Mouse (Mus musculus) embryo, embryonic 11.5 days (tissue): ENCODE measurements at regions not wholly inside any gene's neighbourhood (a gene's known extent, or its start where the extent isn't known, plus 50 kb on each side); places are given as distances from the start of the nearest gene placed in this dataset.

Experiments used
- DNase-seq: peaks from one replicate; pipeline ENCODE4 v3.0.0-alpha.2; 2012; ENCODE audit warnings: low read depth, low spot score

DNA sequence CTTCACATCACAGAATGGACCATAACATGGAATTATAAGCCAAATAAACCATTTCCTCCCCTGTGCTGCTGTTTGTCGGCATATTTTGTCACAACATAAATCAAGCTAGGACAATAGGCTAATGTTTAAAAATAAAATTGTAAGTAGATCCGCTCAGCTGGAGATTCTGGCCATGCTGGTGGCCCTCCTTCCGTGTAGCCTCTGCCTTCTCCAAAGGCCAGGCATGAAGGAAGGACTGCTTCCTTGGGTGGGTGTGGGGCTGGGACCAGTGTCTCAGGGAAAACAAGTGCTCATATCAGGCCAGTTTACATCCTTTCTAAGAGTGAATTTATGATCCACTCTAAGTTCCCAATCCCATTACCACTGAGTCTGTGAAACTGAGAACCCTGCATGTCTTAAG lies 206.3 kb upstream of the Ppp2r2d start:
- no peak for DNase-seq

DNA sequence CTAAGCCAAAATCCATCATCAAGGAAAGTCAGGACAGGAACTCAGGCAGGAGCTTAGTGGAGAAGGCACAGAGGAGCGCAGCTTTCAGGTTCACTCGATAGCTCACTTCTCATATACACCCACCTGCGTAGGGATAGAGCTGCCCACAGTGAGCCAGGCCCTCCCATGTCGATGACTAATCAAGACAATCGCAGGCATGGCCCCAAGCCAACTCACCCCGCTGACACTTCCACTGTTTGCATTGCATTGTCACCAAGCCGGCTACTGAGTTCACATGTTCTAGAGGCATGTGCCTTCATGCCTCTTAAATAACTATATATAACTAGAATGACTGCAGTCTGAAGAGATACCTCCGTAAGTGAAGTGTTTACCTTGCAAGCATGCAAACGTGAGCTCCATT lies 219.8 kb upstream of the Ppp2r2d start:
- DNase-seq = no peak

DNA sequence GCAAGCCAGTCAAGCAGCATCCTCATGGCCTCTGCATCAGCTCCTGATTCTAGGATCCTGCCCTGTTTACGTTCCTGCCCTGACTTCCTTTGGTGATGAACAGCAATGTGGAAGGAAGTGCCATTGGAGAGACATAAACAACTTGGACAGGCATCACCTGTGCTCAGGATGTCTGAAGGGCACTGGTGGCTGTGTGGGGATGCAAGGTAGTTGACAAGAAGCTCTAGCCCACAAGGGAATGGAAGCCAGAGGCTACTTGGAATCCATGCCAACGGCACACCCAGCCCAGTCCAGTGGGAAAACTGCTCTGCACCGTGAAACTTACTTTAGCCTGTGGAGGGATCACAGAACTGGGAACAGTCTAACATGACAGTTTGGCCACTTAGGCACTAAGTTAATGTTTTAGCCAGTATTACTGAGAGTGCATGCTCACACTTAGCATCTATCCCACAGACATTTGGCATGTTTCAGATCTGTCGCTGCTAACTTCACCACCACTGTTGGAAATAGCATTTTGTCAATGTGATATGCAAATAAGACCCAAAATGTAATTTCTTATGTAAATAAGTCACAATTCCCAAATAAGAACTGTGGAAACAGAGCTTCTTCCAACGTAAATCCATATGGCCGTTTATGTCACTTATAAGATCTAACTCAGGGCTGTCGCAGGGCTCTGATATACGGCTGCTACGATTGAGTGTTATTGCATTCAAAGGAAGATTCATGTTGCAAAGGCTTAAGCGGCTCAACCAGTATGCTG lies 223.5 kb upstream of the Tcerg1l start:
- DNase-seq = no peak

DNA sequence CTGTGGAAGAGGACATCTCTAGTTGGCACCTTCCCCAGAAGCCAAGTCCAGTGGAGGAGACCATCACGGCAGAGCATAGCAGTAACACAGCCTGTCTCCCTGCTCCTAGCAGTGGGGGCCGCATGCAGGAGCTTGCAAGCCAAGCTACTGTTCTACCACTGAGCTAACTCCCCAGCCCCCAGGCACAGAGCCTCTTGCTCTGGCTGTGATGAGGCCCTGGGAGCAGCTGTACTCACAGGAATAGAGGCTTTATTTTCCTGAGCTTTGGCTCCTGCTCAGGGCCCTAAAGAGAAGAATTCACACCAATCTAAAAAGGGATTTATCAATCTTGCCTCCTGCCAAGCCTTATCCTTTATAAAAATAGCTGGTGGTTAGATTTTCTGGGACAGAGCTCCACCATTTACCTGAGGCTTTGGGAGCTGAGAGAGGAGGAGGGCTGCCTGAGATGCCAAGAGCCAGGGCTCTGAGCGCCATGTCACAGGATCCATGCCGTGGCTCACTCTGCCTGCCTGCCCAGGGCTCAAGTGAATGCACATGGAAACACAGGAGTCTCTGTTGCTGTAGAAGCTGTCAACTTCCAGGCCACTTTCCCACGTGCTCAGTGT lies 222.7 kb upstream of the Tcerg1l start:
- no peak for DNase-seq

DNA sequence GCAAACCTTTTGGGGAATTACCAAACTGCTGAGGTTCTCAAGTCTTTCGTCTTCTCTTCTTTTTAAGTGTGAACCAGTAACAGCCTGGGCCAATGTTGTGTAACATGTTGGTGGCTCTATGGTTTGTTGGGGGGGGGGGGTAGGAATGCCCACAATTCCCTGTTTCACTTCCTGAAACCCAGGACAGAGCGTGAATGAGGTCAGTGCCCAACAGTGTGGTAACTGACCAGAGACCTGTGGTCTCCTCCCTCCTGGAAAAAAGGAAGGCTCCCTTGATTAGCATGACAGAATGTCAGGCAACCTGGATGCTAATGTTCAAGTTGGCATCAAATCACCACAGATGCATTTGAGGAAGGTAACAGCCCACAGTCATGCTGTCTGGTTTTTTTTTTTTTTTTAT lies 218.9 kb upstream of the Tcerg1l start:
- DNase-seq = no peak

DNA sequence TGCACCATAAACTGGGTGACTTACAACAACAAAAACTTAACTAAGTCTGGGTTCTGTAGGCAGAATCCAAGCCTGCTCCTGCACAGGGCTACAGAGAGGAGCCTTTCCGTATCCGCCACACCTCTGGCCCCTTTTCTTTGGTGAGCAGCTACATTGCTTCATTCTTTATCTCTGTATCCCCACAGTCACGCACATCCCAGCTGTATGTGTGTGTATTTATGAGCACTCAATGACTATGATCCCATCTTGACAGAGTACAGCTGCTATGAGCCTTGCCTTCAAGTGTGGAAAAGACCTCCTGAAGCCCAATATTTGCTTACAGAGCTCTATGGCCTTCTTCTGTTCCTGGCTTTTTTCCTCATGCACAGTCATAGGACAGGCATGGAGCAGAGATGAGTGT lies 212.1 kb upstream of the Tcerg1l start:
- no peak for DNase-seq

DNA sequence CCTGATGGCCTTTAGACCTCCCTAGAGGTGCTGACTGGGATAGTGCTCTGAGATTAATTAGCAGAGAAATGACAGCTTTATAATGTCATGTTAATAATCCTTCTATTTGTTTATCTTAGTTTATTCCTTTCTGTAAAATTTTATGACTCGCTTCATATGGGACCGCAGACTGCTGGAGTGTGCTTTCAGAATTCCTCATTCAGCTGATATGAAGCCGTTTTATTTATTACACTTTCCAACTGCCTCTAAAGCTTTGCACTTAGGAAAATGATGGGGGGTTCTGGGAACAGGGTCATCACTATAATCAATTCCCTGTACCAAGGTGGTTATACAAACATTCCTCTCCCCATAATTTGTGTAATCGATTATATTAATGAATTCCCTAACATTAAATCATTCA lies 211.6 kb upstream of the Tcerg1l start:
- DNase-seq = no peak

DNA sequence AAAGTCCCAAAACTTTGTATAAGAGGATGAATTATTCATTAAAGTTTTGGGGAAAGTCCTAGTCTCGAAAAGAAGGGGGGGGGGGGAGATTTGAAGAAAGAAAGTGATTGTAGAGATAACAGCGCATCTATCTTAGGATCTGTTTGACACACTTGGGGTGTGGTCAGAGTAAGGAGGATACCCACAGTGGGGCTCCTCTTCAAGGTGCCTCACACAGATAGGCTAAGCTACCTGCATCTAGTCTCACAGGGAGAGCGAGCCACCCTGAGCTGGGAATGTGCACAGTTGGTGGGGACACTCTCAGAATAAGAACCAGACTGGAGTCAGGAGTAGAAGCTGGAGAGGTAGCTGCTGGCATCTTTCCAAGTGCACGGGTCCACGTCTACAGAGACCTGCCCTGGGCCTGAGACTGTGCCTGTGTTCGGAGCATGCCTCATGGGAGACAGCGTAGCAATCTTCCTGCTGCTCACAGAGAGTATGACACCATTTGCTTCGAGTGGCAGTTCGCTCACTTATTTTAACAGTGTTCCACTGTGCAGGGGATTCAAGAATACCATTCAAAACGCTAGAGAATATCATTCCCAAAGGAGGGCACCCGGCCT lies 208.9 kb upstream of the Tcerg1l start:
- no peak for DNase-seq

DNA sequence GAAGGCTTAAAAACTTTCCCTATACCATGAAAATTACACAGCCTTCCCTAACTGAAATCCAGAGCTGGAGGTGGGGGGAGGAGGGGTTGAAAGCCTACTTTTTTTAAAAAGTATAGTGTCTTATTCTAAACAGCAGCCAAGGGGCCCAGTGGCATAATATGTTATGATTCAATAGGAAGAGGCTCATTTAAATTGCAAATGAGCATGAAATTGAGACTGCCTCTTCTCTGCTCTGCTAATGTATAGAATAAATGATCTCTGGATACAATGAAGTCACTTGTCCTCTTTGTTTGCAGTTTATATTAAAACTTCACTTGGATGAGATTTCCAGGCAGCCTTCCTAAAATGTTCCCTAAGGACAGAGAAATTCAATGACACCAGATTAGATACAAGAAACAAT lies 208.4 kb upstream of the Tcerg1l start:
- DNase-seq = no peak

DNA sequence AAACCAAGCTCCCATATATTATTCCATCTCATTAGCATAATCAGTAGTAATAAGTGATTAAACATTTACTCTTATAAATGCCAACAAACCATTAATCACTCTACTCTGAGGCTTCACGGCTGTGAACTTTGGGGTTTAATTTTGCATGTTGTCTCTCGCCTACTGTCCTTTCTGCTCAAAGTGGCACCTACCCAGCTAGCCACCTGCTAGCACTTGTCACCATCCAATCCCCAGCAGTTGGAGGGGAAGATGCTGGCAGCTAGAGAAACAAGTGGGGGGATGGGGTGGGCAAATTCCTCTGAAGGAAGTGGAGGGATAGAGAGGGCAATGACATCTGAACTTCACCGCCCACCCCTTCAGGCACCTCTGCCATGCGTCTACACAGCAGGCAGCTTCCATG lies 204.2 kb upstream of the Tcerg1l start:
- DNase-seq = no peak

DNA sequence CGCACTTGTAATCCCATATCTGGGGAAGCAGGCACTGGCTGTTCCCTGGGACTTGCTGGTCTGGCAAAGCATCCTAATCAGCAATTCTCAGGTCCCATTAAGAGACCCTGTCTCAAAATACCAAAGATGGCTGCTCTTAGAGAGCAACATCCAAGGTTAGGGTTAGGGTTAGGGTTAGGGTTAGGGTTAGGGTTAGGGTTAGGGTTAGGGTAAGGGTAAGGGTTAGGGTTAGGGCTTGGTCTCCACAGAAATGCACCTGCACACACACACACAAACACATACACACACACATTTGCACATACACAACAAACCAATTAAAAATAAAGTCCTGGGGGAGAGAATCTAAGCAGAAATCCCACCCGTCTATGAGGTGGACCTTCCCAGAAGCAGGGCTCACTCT lies 195.8 kb upstream of the Tcerg1l start:
- no peak for DNase-seq

DNA sequence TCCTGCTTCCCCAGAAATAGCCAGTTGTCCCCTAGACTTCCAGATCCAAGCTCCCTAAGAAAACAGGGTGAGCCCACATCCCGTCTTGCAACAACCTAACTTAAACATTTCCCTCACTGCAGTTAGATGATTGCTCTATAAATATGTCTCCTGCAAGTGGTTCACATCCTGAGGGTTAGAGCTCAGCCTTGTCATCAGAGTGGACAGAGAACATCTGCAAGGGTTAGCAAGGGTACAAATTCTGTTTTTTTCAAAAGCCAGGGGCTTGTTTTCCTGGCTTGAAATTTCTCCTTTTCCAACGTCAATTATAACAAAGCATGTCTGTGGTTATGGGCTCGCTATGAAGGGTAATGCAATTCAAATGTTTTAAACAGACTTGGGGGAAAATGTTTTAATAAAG lies 169.8 kb upstream of the Tcerg1l start:
- DNase-seq = no peak

DNA sequence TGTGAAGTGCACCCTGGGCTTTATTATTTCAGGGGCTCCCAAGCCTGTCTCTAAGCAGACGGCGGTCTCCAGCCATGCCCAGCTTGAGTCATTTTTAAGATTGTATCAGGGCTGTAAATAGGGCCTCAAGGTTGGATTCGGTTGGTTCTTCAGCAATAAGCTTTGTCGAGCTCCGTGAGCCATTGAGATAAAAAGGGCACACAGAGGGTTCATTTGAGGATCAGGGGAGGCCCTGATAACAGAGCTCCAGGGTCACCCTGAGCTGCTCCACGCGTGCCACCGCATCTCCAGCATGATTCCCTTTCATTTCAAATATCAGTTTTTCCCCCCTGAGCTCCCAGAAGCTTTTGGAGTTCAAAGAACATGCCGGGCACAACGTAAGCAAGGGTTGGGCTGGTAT lies 154.1 kb upstream of the Tcerg1l start:
- no peak for DNase-seq

DNA sequence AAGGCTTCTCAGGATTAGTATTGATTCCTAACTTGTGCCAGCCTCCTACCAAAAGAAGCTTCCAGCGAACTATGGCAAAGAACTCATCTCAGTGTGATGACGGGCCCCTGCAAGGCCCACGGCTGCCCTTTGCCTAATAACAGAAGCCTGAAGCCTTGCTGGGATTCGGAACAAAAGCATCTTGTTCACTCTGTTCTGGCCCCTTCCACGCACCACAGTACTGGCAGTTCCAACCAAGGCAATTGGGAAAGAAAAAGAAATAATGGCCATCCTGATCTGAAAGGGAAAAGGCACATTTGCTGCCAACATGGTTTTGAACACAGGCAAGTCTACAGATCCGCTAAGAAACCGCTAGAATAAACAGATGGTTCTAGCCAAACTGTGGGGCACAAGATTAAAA lies 150.4 kb upstream of the Tcerg1l start:
- no peak for DNase-seq

DNA sequence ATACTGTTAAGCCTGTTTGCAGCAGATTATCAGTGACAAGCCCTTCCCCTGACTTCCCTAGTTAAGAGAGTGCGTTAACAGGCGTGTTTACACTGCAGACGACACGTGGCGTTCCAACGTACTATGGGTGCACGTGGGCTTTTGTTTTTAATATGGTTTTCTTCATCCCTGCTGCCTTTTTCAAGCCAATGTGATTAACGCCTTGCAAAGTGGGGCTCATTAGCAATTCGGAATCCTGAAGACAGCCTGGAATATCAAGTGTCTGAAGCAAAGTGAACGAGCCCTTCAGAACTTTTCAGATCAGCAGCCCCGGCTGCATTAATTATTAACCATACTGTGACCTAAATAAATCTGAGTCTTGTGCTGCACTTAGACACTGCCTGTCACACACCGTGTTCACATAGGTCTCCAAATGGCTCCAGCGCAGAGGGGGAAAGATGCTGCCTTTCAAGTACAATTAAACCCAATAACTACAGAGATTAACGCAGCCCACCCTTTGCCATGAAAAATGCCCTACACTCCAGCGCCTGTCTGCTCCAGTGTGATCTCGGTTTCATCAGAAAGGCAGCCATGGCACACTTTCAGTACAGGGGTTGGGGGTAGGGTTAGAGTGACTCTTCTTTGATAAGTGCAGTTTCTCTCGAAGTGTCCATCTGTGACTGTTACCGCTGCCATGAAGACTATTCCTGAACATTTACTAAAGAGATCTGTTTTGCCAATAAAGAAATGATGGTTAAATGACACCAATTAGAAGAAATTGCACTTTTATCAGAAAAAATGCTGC lies 140.7 kb upstream of the Tcerg1l start:
- no peak for DNase-seq

DNA sequence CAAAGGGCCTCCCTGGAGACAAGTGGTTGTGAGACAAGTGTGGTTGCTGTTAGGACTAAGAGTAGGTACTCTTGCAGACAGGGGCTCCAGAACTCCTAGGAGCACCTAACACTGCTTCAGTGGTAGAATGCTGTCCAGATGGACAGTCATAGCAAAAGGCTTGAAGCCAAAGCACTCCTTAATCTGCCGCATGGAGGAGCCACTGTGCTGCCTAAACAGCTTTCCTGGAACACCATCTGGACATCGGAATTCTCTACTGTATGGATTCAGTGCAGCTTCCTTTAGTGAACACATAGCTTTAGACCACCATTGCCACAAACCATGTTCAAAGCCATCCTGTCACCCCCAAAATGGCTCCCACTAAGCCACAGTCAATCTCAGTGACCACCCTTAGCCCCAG lies 128.6 kb upstream of the Tcerg1l start:
- DNase-seq = no peak

DNA sequence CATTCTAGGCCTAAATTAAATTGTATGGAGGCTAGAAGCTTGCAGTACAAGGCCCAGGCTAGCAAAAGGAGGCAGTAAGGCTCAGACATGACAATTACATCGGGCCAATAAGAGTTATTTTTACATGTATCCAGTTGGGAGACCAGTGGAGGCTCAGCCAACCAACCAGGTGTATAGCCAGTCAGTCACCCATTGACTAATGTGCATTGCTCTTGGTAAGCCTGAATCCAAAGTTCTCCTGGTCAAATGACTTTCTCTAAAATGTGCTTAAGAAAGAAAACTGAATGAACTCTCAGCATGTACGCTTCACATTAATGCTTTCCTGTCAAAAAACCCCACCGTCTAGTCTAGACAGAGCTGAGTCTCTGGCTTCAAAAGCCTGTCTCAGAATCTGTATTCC lies 127.4 kb upstream of the Tcerg1l start:
- no peak for DNase-seq

DNA sequence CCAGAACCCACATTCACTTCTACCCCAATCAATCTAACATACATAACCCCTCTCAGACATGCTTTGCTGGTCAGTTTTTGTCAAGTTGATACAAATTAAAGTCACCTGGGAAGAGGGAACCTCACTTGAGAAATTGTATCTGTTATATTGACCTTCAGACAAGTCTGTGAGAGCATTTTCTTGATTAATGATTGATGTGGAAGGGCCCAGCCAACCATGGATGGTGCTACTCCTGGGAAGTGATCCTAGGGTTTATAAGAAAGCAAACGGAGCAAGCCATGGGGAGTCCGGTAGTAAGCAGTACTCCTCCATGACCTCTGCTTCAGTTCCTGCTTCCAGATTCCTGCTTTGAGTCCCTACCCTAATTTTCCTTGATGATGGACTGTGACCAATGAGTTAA lies 116.6 kb upstream of the Tcerg1l start:
- no peak for DNase-seq

DNA sequence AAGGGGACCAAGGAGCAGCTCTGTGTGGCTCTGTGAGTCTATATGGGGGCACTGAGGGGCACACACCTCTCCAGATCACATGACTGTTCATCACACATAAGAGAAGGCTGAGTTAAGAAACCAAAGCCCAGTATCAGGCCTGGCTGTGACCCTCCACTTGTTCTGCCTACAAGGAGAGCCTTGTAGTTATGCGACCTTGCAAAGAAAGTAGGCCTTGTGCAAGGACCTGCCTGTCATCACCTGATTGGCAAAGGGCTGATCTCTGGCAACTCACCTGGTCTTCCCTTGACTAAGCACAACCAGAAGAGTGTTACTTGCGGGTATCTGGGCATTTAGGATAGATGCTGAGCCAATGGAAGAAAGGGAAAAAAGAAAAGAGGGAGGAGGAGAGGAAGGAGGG lies 107.7 kb upstream of the Tcerg1l start:
- no peak for DNase-seq

DNA sequence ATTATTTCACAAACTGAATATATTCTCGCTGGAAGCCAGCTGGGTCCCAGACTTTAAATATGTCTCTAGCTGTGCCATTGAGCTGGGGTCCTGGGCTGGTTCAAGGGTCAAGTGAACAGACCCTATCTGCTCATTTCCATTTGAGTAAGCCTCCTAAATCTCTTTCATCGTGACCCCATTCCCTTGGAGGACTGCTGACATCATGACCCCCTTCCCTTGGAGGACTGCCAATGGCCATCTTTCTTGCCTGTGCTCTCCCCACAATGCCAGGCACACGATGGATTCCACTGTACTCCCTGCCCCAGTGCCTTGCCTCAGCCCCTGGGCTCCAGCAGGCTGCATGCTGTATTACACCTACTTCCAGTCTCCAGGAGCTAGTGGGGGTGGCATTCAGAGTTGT lies 106.5 kb upstream of the Tcerg1l start:
- DNase-seq = no peak

DNA sequence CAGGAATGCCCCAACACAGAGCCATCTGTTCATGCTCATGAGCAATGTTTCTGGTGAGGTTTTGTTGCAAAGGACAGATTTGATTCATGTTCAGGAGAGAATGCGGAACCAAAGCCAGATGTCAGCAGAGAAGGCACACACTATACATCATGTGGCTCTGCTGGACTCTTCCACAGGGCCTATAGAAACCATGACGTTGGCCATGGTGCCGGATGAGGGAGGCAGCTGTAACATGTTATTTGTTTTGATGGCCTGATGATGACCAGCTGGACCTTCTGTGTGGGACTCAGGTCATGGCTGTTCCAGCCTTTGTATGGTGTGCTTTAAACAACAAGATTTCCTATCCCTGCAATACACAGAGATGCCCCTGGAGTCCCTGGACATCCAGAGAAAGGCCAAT lies 105.5 kb upstream of the Tcerg1l start:
- DNase-seq = no peak

DNA sequence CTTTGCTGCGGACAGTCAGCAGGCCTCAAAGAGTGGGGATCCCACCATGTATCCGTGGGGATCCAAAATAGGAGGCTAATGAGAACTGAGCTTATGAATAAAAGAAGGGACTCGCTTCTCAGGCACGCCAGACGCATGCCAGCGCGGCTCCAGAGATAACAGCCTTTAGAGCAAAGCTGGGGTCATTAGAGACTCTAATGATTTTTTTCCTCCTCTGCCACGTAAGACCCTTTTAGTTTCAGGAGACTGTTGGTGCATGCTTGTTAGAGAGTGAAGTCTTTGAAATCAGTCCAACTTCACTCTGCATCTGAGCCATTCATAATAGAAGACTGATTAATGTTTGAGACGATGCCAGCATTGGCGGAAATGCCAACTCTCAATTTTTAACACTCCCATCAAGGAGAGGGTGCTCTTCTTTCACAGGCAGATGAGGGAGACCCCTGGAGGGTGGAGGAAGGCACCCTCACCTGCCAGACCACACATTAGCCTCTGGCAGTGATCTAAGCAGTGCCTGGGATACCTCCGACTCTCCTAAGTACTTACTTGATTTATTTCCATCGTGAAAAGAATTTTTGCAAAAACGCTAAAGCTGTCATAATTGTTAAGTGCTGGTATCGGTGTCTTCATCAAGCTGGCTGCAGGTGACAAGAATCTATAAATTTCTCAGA lies 104.0 kb upstream of the Tcerg1l start:
- DNase-seq = no peak
